Mouse (Mus musculus) midbrain, postnatal 0 days (tissue): Measurements from ENCODE around the gene Arid3c. TPM values are rescaled to one million over a fixed set of nuclear protein-coding genes. Genes with fewer than 3 reads are reported as not detected.
"Not testable (repeated sequence)": the region's sequence is repeated elsewhere in the genome, so short reads cannot be mapped to it uniquely, and the experiment has no call there.

ENCODE experiments used
- ATAC-seq: fragments of 200-750 bp; cut with Nextera tagmentation; 2 replicates; pipeline ENCODE4 v1.8.0; 2017; ENCODE audit warnings: moderate number of reproducible peaks, mild to moderate bottlenecking, moderate TSS enrichment, moderate library complexity; ENCODE audit not compliant: low FRiP score
- DNase-seq: peaks from one replicate; pipeline ENCODE4 v3.0.0-alpha.2; 2015; ENCODE audit warnings: low spot score
- H3K27ac ChIP-seq: fragments of 300-500 bp; sonication (generic); 2 replicates; pipeline ENCODE4 v1.5.1; 2014; ENCODE audit warnings: low read depth, mild to moderate bottlenecking, low read length, mixed read lengths
- H3K27me3 ChIP-seq: fragments of 300-500 bp; sonication (generic); 2 replicates; pipeline ENCODE4 v1.6.1; 2014; ENCODE audit warnings: low read length, control low read depth, mixed read lengths; ENCODE audit not compliant: insufficient read depth
- H3K36me3 ChIP-seq: fragments of 300-500 bp; sonication (generic); 2 replicates; pipeline ENCODE4 v1.6.1; 2014; ENCODE audit warnings: low read length, control low read depth, mixed read lengths; ENCODE audit not compliant: insufficient read depth
- H3K4me1 ChIP-seq: fragments of 300-500 bp; sonication (generic); 2 replicates; pipeline ENCODE4 v1.6.1; 2014; ENCODE audit warnings: mild to moderate bottlenecking, control low read depth, antibody characterized with exemption, low read length, mixed read lengths; ENCODE audit not compliant: insufficient read depth
- H3K4me2 ChIP-seq: fragments of 300-500 bp; sonication (generic); 2 replicates; pipeline ENCODE4 v1.6.1; 2014; ENCODE audit warnings: low read depth, mild to moderate bottlenecking, low read length, mixed read lengths; ENCODE audit not compliant: poor library complexity, severe bottlenecking
- H3K4me3 ChIP-seq: fragments of 300-500 bp; sonication (generic); 2 replicates; pipeline ENCODE4 v1.5.1; 2014; ENCODE audit warnings: low read depth, mild to moderate bottlenecking, low read length, moderate library complexity
- H3K9ac ChIP-seq: fragments of 300-500 bp; sonication (generic); replicated peaks from 2 replicates; pipeline ENCODE4 v1.6.1; 2014; ENCODE audit warnings: mild to moderate bottlenecking, low read length, moderate library complexity, mixed read lengths; ENCODE audit not compliant: poor library complexity, severe bottlenecking
- H3K9me3 ChIP-seq: fragments of 300-500 bp; sonication (generic); 2 replicates; pipeline ENCODE4 v1.6.1; 2016; ENCODE audit warnings: low read length, control low read depth
- CTCF ChIP-seq: IDR thresholded peaks from 2 replicates; pipeline ENCODE4 v1.5.1; 2016; ENCODE audit warnings: antibody characterized with exemption, mild to moderate bottlenecking
- WGBS: fragments of 180-500 bp; shearing (Covaris S2); extraction: QIAGEN DNeasy Blood & Tissue Kit; methylation state at CpG from one replicate; pipeline ENCODE4 v1.1.7; 2014; 5-methylcytosine and 5-hydroxymethylcytosine counted together
- polyA plus RNA-seq: library from polyadenylated mRNA; unstranded; fragments of >200 nt; fragmentation: Nextera tagmentation; extraction: Ambion mirVana; gene quantifications from 2 replicates; pipeline ENCODE4 v1.2.1, GENCODE M21; 2015
- total RNA-seq: library from RNA; depleted of rRNA; stranded (reverse); fragments of >200 nt; gene quantifications from 2 replicates; pipeline ENCODE4 v1.2.3, GENCODE M21; 2014; rRNA removed

Arid3c gene
- total RNA-seq = 0.27 and 0.33 TPM in 2 replicates
- 0.42 and 0.48 TPM in 2 replicates for polyA plus RNA-seq

GRCm38 (mm10) chr4:41731052-41731765 is at the start of gene Arid3c:
Gene Arid3c (minus strand): TSS chr4:41731142.
- TF ChIP-seq CTCF = no peak
- Histone ChIP-seq H3K4me2 (peak within 1 kb of the TSS; percentile 91), H3K36me3 (no peaks in the 10 kb centered on the region), H3K27ac (no peak within 1 kb of the TSS), H3K4me1 (peaks cover 5% of the 10 kb centered on the region; the same call in 1 of the 2 replicates), H3K27me3 (peaks cover 58% of the 10 kb centered on the region), H3K9ac (peak within 1 kb of the TSS; percentile 50; the same call in 1 of the 2 replicates), H3K4me3 (peak within 1 kb of the TSS; percentile 43), H3K9me3 (no peaks in the 10 kb centered on the region)
- ATAC-seq (0 out of 2 replicates have a peak, but pooled peaks have one; percentile 16), DNase-seq (peak; percentile 14)
- 2% methylated on average over 44 of the region's 50 CpGs for WGBS

- not testable (repeated sequence) for H3K4me3 ChIP-seq
Observed at GRCm38 (mm10) chr4:41775840-41776239, 44.9 kb upstream of the Arid3c start.

DNA sequence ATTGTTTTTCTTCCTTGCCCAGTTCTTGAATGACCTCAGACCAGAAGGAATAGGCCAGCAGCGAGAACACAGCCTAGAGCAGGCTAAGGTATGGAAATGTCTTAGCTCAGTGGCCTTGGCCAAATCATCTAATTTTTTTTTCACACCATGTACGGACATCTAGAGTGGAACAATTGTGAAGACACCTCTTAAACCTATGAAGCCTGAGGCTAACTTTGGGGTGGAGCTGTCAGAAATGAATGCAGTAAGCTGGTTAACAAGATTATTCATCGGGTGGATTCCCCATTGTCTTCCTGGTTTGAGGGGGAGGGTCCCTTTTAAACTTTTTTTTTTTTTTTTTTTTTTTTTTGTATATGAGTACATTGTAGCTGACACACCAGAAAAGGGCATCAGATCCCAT is 43.6 kb upstream of the Arid3c start:
- 51% methylated on average over 3 of the region's 3 CpGs for WGBS
- H3K9ac ChIP-seq = not testable (repeated sequence)

More at GRCm38 (mm10) chr4:41775840-41776239, 44.9 kb upstream of the Arid3c start:
- not testable (repeated sequence) for ATAC-seq, H3K27me3 ChIP-seq, H3K9me3 ChIP-seq, H3K4me1 ChIP-seq, DNase-seq, H3K4me2 ChIP-seq, H3K36me3 ChIP-seq, H3K9ac ChIP-seq, H3K27ac ChIP-seq
- WGBS = 73% methylated on average over 1 of the region's 1 CpGs

GRCm38 (mm10) chr4:41774002-41774401 is 43.1 kb upstream of the Arid3c start, which contains the start of gene Ccl27a:
Gene Ccl27a (minus strand): TSS chr4:41774247.
- not testable (repeated sequence) for H3K9ac ChIP-seq, H3K27me3 ChIP-seq, ATAC-seq, H3K4me1 ChIP-seq, H3K36me3 ChIP-seq, H3K9me3 ChIP-seq
- under 1% methylated on average over 12 of the region's 14 CpGs for WGBS
- Histone ChIP-seq H3K27ac (0 out of 2 replicates have a peak within 1 kb of the TSS, but pooled peaks have one; percentile 12), H3K4me2 (peak within 1 kb of the TSS; percentile 40), H3K4me3 (peak within 1 kb of the TSS; percentile 38)
- peak; percentile 87 for DNase-seq

More for the DNA sequence above, 43.6 kb upstream of the Arid3c start:
- H3K27me3 ChIP-seq, DNase-seq, H3K4me1 ChIP-seq, H3K36me3 ChIP-seq, H3K9me3 ChIP-seq, ATAC-seq: not testable (repeated sequence)
- peak overlapping the region; percentile 28 for H3K4me2 ChIP-seq
- peak overlapping the region; percentile 38 for H3K4me3 ChIP-seq
- H3K27ac ChIP-seq = 0 out of 2 replicates have a peak overlapping the region, but pooled peaks have one; percentile 12

DNA sequence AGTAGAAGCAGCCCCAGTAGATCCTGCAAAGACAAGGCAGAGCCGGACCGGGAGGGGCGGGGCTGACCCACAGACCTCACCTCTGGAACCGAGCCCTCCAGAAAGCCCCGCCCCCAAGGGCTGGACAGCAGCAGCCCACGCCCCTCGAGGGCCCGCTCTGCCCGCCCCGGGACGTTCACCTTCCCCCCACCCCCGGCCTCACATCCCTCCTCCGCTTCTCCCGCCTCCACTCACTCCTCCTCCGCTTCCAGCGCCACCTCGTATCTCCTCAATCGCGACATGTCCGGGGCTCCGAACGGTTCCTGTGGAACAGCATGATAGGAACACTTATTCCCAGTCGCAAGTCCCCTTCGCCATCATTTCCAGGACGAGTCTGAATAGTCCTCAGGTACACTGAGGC is 42.6 kb upstream of the Arid3c start:
- under 1% methylated on average over 18 of the region's 25 CpGs for WGBS
- Histone ChIP-seq H3K4me3 (peak overlapping the region; percentile 38), H3K4me2 (peak overlapping the region; percentile 40; the same call in 1 of the 2 replicates)
- DNase-seq = peak; percentile 41
- H3K4me1 ChIP-seq, H3K9me3 ChIP-seq, H3K27ac ChIP-seq, H3K9ac ChIP-seq, ATAC-seq, H3K27me3 ChIP-seq, H3K36me3 ChIP-seq: not testable (repeated sequence)

- H3K27me3 ChIP-seq, ATAC-seq, H3K27ac ChIP-seq, DNase-seq, H3K4me1 ChIP-seq, H3K36me3 ChIP-seq, H3K9ac ChIP-seq, H3K9me3 ChIP-seq: not testable (repeated sequence)
- Histone ChIP-seq H3K4me2 (peak overlapping the region; percentile 38), H3K4me3 (peak overlapping the region; percentile 31)
- WGBS = 5% methylated on average over 4 of the region's 16 CpGs
Observed at GRCm38 (mm10) chr4:41772946-41773345, 42.0 kb upstream of the Arid3c start.

DNA sequence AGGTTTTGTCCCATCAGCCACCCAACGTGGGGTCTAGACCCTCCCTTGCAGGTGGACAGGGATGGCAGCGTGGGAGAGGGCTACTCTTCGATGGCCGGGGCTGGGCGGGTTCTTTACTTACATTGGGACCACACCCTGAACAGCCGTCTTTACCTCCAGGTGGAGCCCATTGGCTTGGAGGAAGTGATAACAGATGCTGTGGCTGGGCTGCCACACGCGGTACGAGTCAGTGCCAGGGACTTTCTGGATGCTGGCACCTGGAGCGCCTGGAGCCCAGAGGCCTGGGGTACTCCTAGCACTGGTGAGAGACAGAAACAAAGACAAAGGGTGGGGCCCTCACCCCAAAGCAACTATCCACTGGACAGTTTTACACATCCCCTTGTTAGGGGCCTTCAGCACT is 36.4 kb upstream of the Arid3c start:
- H3K27ac ChIP-seq, DNase-seq, H3K4me1 ChIP-seq, ATAC-seq, H3K4me3 ChIP-seq, H3K4me2 ChIP-seq, H3K27me3 ChIP-seq, H3K36me3 ChIP-seq, H3K9me3 ChIP-seq, H3K9ac ChIP-seq: not testable (repeated sequence)
- 86% methylated on average over 10 of the region's 10 CpGs for WGBS

GRCm38 (mm10) chr4:41763176-41763575 is 32.2 kb upstream of the Arid3c start:
- H3K9ac ChIP-seq, H3K4me3 ChIP-seq, H3K4me1 ChIP-seq, H3K36me3 ChIP-seq, DNase-seq, H3K4me2 ChIP-seq, ATAC-seq, H3K27ac ChIP-seq, H3K9me3 ChIP-seq, H3K27me3 ChIP-seq: not testable (repeated sequence)
- 88% methylated on average over 3 of the region's 6 CpGs for WGBS
